Mouse (Mus musculus) myocyte (in vitro differentiated cells): ENCODE data around the gene Otop1. TPM values are rescaled to one million over a fixed set of nuclear protein-coding genes. Genes with fewer than 3 reads are reported as not detected.
A peak's percentile ranks its signal among the peaks of the same experiment; 100 is the strongest.

Experiments
- H3K27me3 ChIP-seq: one replicate; pipeline ENCODE4 v1.6.1; 2011; ENCODE audit not compliant: control insufficient read depth, insufficient read depth, insufficient read length
- H3K36me3 ChIP-seq: one replicate; pipeline ENCODE4 v1.6.1; 2011; ENCODE audit not compliant: control insufficient read depth, insufficient read depth
- H3K4me2 ChIP-seq: one replicate; pipeline ENCODE4 v1.6.1; 2011; ENCODE audit warnings: low read depth, control low read depth
- H3K4me3 ChIP-seq: one replicate; pipeline ENCODE4 v1.5.1; 2011; ENCODE audit warnings: mild to moderate bottlenecking, control low read depth, moderate library complexity
- H3K79me2 ChIP-seq: one replicate; pipeline ENCODE4 v1.6.1; 2011; ENCODE audit not compliant: control insufficient read depth, insufficient read depth
- H3ac ChIP-seq: one replicate; pipeline ENCODE4 v1.6.1; 2011; ENCODE audit not compliant: control insufficient read depth, insufficient read length
- CEBPB ChIP-seq: IDR thresholded peaks from 2 replicates; pipeline ENCODE4 v1.6.1; 2011; ENCODE audit warnings: mild to moderate bottlenecking, moderate library complexity; ENCODE audit not compliant: poor library complexity, insufficient read depth, severe bottlenecking
- E2F4 ChIP-seq: IDR thresholded peaks from one replicate; pipeline ENCODE4 v1.6.1; 2011; ENCODE audit warnings: mild to moderate bottlenecking, control low read depth, moderate library complexity; ENCODE audit not compliant: insufficient read depth
- MAX ChIP-seq: IDR thresholded peaks from one replicate; pipeline ENCODE4 v1.6.1; 2011; ENCODE audit warnings: low read depth, mild to moderate bottlenecking, control low read depth
- MYOD1 ChIP-seq, 3 experiments: IDR thresholded peaks; one replicate each; pipeline ENCODE4 v1.6.1; 2011; ENCODE audit warnings: control low read depth in 2 of 3, low read depth in 2 of 3, mild to moderate bottlenecking in 2 of 3, moderate library complexity in 1 of 3; ENCODE audit not compliant: insufficient read length in 2 of 3, control insufficient read depth in 1 of 3
- MYOG ChIP-seq, 3 experiments: IDR thresholded peaks; one replicate each; pipeline ENCODE4 v1.6.1; 2011; ENCODE audit warnings: control low read depth in 2 of 3, low read depth in 2 of 3, mild to moderate bottlenecking in 2 of 3; ENCODE audit not compliant: insufficient read length in 2 of 3, control insufficient read depth in 1 of 3, insufficient read depth in 1 of 3
- POLR2A ChIP-seq: IDR thresholded peaks from one replicate; pipeline ENCODE4 v1.6.1; 2011; ENCODE audit warnings: low read depth, mild to moderate bottlenecking, control low read depth, moderate library complexity; ENCODE audit not compliant: insufficient read length
- POLR2AphosphoS2 ChIP-seq: IDR thresholded peaks from one replicate; pipeline ENCODE4 v1.6.1; 2011; ENCODE audit warnings: low read depth, control low read depth; ENCODE audit not compliant: insufficient read length
- REST ChIP-seq: IDR thresholded peaks from one replicate; pipeline ENCODE4 v1.6.1; 2011; ENCODE audit warnings: mild to moderate bottlenecking, control low read depth, moderate library complexity; ENCODE audit not compliant: insufficient read depth, insufficient read length
- SRF ChIP-seq: IDR thresholded peaks from one replicate; pipeline ENCODE4 v1.6.1; 2011; ENCODE audit warnings: low read depth; ENCODE audit not compliant: control insufficient read depth, insufficient read length
- TCF12 ChIP-seq: IDR thresholded peaks from one replicate; pipeline ENCODE4 v1.6.1; 2011; ENCODE audit warnings: mild to moderate bottlenecking, control low read depth; ENCODE audit not compliant: poor library complexity, insufficient read depth, severe bottlenecking
- TCF3 ChIP-seq: IDR thresholded peaks from one replicate; pipeline ENCODE4 v1.6.1; 2011; ENCODE audit warnings: low read depth, control low read depth; ENCODE audit not compliant: insufficient read length
- USF1 ChIP-seq: IDR thresholded peaks from one replicate; pipeline ENCODE4 v1.6.1; 2011; ENCODE audit warnings: low read depth, mild to moderate bottlenecking, control low read depth, moderate library complexity
- polyA plus RNA-seq: library from polyadenylated mRNA; unstranded; fragments of >200 nt; fragmentation: generic; extraction: Trizol; gene quantifications from one replicate; pipeline ENCODE4 v1.2.1, GENCODE M21; 2012; ENCODE audit warnings: missing spikeins

Otop1 gene
- polyA plus RNA-seq, 1 experiment = 0.10 TPM

- H3ac ChIP-seq = no peak overlapping the region
- no peak for TF ChIP-seq POLR2AphosphoS2
- TF ChIP-seq MYOD1 (IDR thresholded peaks at IDR 0.05; ENCODE audit: control insufficient read depth in 1 of 3, insufficient read length in 2 of 3, low read depth in 2 of 3) = no peak
- TF ChIP-seq CEBPB = no peak
- TF ChIP-seq REST = no peak
- no peak for TF ChIP-seq E2F4
- TF ChIP-seq USF1 = no peak
- H3K79me2 ChIP-seq = no peaks in the 10 kb centered on the region
- H3K27me3 ChIP-seq = no peaks in the 10 kb centered on the region
- peak overlapping the region; percentile 83 for H3K4me2 ChIP-seq
- H3K4me3 ChIP-seq = no peak overlapping the region
- H3K36me3 ChIP-seq = no peaks in the 10 kb centered on the region
These were observed 31.7 kb downstream of the Otop1 start for GRCm38 (mm10) chr5:38307255-38308101.

- peak; percentile 94 for TF ChIP-seq USF1
- TF ChIP-seq MYOD1 (IDR thresholded peaks at IDR 0.05; ENCODE audit: control insufficient read depth in 1 of 3, insufficient read length in 2 of 3, low read depth in 2 of 3) = peak in 1 of 3 experiments; percentile 9
- TF ChIP-seq POLR2AphosphoS2 = no peak
- Histone ChIP-seq H3K36me3 (no peaks in the 10 kb centered on the region), H3ac (no peak overlapping the region), H3K27me3 (no peaks in the 10 kb centered on the region), H3K4me2 (no peak overlapping the region), H3K79me2 (no peaks in the 10 kb centered on the region), H3K4me3 (no peak overlapping the region)
These were observed 33.1 kb downstream of the Otop1 start for GRCm38 (mm10) chr5:38308873-38309272.

- TF ChIP-seq TCF12 = no peak
- no peak for TF ChIP-seq TCF3
- no peak for TF ChIP-seq CEBPB
- no peak for TF ChIP-seq USF1
- TF ChIP-seq MAX = no peak
- no peak for TF ChIP-seq POLR2AphosphoS2
- no peak for TF ChIP-seq POLR2A
- no peak for TF ChIP-seq REST
- no peak for TF ChIP-seq E2F4
- peak; percentile 26 to 68 (median 64) for TF ChIP-seq MYOG (IDR thresholded peaks at IDR 0.05; ENCODE audit: control insufficient read depth in 1 of 3, insufficient read depth in 1 of 3, insufficient read length in 2 of 3, low read depth in 2 of 3)
- TF ChIP-seq MYOD1 (IDR thresholded peaks at IDR 0.05; ENCODE audit: control insufficient read depth in 1 of 3, insufficient read length in 2 of 3, low read depth in 2 of 3) = peak in 1 of 3 experiments; percentile 67
- TF ChIP-seq SRF = no peak
- Histone ChIP-seq H3K79me2 (no peaks in the 10 kb centered on the region), H3K36me3 (no peaks in the 10 kb centered on the region), H3ac (no peak overlapping the region), H3K4me3 (no peak overlapping the region), H3K27me3 (peaks cover 6% of the 10 kb centered on the region), H3K4me2 (no peak overlapping the region)
These were observed 34.0 kb downstream of the Otop1 start for GRCm38 (mm10) chr5:38309795-38310194.

- Histone ChIP-seq H3K4me2 (no peak within 1 kb of the TSS), H3K4me3 (no peak within 1 kb of the TSS), H3ac (no peak within 1 kb of the TSS), H3K36me3 (no peaks in the 10 kb centered on the region), H3K27me3 (peaks cover 61% of the 10 kb centered on the region), H3K79me2 (no peaks in the 10 kb centered on the region)
- TF ChIP-seq MYOD1 (IDR thresholded peaks at IDR 0.05; ENCODE audit: control insufficient read depth in 1 of 3, insufficient read length in 2 of 3, low read depth in 2 of 3) (no peak), REST (no peak), TCF3 (no peak), MYOG (IDR thresholded peaks at IDR 0.05; ENCODE audit: control insufficient read depth in 1 of 3, insufficient read depth in 1 of 3, insufficient read length in 2 of 3, low read depth in 2 of 3) (no peak), USF1 (no peak), POLR2AphosphoS2 (no peak), SRF (no peak), E2F4 (no peak), TCF12 (no peak), POLR2A (no peak), MAX (no peak), CEBPB (no peak)
These were observed 43.4 kb downstream of the Otop1 start, which contains the start of gene Drd5 for GRCm38 (mm10) chr5:38318966-38319786. Gene Drd5, plus strand, starts transcription at chr5:38319367.
